9 mouse cellular contexts compared by ENCODE assay signal in genomic region chr1:170554939-170555293, GRCm38 (mm10). TPM values are rescaled to one million over a fixed set of nuclear protein-coding genes. Genes with fewer than 3 reads are reported as not detected.
DNase-seq lines count a peak whose midpoint lies in the region.
"Had no signal": no experiment of that assay in that cellular context is flagged by ENCODE, and none has a peak within 500 bp of the region (broad histone marks: within the 10 kb centered on the region; RNA-seq: fewer than 3 reads in every experiment).

No protein-coding gene starts in this region.

- 0 out of 2 replicates have a peak, but pooled peaks cover 3% of the 10 kb centered on the region for H3K9me3 ChIP-seq in hindbrain, embryonic 10.5 days
- H3K9me3 ChIP-seq: limb, embryonic 15.5 days had no signal

- 0 out of 2 replicates have a peak, but pooled peaks cover 3% of the 10 kb centered on the region for H3K36me3 ChIP-seq in hindbrain, embryonic 10.5 days
- H3K36me3 ChIP-seq: limb, embryonic 15.5 days had no signal

- H3K4me3 ChIP-seq in hindbrain, embryonic 10.5 days: no peak overlapping the region
- H3K4me3 ChIP-seq: limb, embryonic 15.5 days had no signal

- no peak overlapping the region for H3K27ac ChIP-seq in hindbrain, embryonic 10.5 days
- H3K27ac ChIP-seq: limb, embryonic 15.5 days had no signal

- peak; percentile 99 for DNase-seq in 416B (ENCODE audit: low read depth)
- peak; percentile 92 for DNase-seq in adrenal gland, postnatal 10 days
- DNase-seq in frontal cortex, postnatal 10 days (ENCODE audit: low spot score in 2 of 2): peak; percentile 73 to 81
- peak; percentile 78 to 87 for DNase-seq in heart, postnatal 14 days
- peak; percentile 70 to 94 for DNase-seq in left cerebral cortex, adult 9 months (ENCODE audit: low spot score in 2 of 2)
- peak; percentile 91 for DNase-seq in right cerebral cortex, adult 18-20 months
- no peak for DNase-seq in embryo, embryonic 10.5 days (ENCODE audit: low spot score)
- DNase-seq in hindbrain, embryonic 10.5 days (ENCODE audit: low spot score): no peak

- WGBS in hindbrain, embryonic 10.5 days: 91% methylated on average over 3 of the region's 3 CpGs

- intact Hi-C loops in heart, postnatal 14 days (cut with DNase I): no loop called here

- no peaks in the 10 kb centered on the region for H3K27me3 ChIP-seq in hindbrain, embryonic 10.5 days (ENCODE audit: insufficient read depth, poor library complexity, severe bottlenecking)
- H3K27me3 ChIP-seq: limb, embryonic 15.5 days had no signal

- H3K4me1 ChIP-seq in hindbrain, embryonic 10.5 days (replicated peaks): peaks cover 12% of the 10 kb centered on the region

RNA-seq across cellular contexts. Expression of gene Nos1ap, which starts 34.7 kb away (rescaled TPM):
- total RNA-seq in adrenal gland, postnatal 10 days (2021): 10 to 100 TPM; 14.5 to 20.1 TPM
- total RNA-seq in heart, postnatal 14 days (2021): 10 to 100 TPM; 21.8 to 24.0 TPM
- polyA plus RNA-seq in hindbrain, embryonic 10.5 days (2016; fragmentation: Nextera tagmentation; extraction: Ambion mirVana): 12.0 and 14.2 TPM in 2 replicates

Comparison
In these comparisons a context has a peak if more than half of its experiments do, and no peak if none do; other contexts are left out.
1. DNase-seq: peak in 416B (single experiment), adrenal gland, postnatal 10 days (single experiment), frontal cortex, postnatal 10 days (2 of 2), heart, postnatal 14 days (2 of 2), left cerebral cortex, adult 9 months (2 of 2) and right cerebral cortex, adult 18-20 months (single experiment); none in embryo, embryonic 10.5 days (single experiment) and hindbrain, embryonic 10.5 days (single experiment).